Mouse (Mus musculus) hindbrain, embryonic 15.5 days (tissue): ENCODE measurements at regions not wholly inside any gene's neighbourhood (a gene's known extent, or its start where the extent isn't known, plus 50 kb on each side); places are given as distances from the start of the nearest gene placed in this dataset.
"Not testable (repeated sequence)": the region's sequence is repeated elsewhere in the genome, so short reads cannot be mapped to it uniquely, and the experiment has no call there.

Experiments used
- ATAC-seq: fragments of 200-750 bp; cut with Nextera tagmentation; 2 replicates; pipeline ENCODE4 v1.8.0; 2017; ENCODE audit warnings: low read depth, moderate number of reproducible peaks, moderate TSS enrichment; ENCODE audit not compliant: low FRiP score
- H3K27ac ChIP-seq: fragments of 300-500 bp; sonication (generic); replicated peaks from 2 replicates; pipeline ENCODE4 v1.5.1; 2015; ENCODE audit warnings: mild to moderate bottlenecking, inconsistent platforms
- H3K27me3 ChIP-seq: fragments of 300-500 bp; sonication (generic); 2 replicates; pipeline ENCODE4 v1.6.1; 2015; ENCODE audit warnings: control low read depth, inconsistent platforms
- H3K36me3 ChIP-seq: fragments of 300-500 bp; sonication (generic); 2 replicates; pipeline ENCODE4 v1.6.1; 2015; ENCODE audit warnings: control low read depth, inconsistent platforms
- H3K4me1 ChIP-seq: fragments of 300-500 bp; sonication (generic); replicated peaks from 2 replicates; pipeline ENCODE4 v1.6.1; 2015; ENCODE audit warnings: control low read depth, inconsistent platforms
- H3K4me2 ChIP-seq: fragments of 300-500 bp; sonication (generic); 2 replicates; pipeline ENCODE4 v1.6.1; 2015; ENCODE audit warnings: moderate library complexity, mild to moderate bottlenecking, inconsistent platforms
- H3K4me3 ChIP-seq: fragments of 300-500 bp; sonication (generic); 2 replicates; pipeline ENCODE4 v1.5.1; 2015; ENCODE audit warnings: mild to moderate bottlenecking, inconsistent platforms
- H3K9ac ChIP-seq: fragments of 300-500 bp; sonication (generic); 2 replicates; pipeline ENCODE4 v1.6.1; 2015; ENCODE audit warnings: inconsistent platforms
- H3K9me3 ChIP-seq: fragments of 300-500 bp; sonication (generic); 2 replicates; pipeline ENCODE4 v1.6.1; 2016; ENCODE audit warnings: control low read depth, inconsistent platforms
- WGBS: fragments of 180-500 bp; shearing (Covaris S2); methylation state at CpG from one replicate; pipeline ENCODE4 v1.1.7; 2015; 5-methylcytosine and 5-hydroxymethylcytosine counted together

DNA sequence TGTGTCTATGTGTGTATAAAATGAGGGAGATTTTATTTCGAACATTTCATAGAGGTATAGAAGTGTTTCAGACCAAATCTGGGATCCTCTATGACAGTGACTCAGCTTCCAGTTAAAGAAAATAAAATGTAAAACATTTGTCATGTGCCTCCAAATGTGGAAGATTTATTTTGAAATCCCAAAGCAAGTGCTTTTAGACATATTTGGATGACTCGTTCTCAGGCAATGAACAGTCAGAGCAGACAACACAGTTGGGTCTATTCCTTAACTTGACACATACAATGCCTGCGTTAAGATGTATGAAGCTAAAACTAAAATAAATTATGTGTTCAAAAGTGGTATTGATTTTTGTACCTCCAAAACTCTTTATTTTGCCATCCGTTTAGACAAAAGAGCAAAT, 830.4 kb upstream of the Grm7 start:
- H3K36me3 ChIP-seq, result no peaks in the 10 kb centered on the region
- H3K9me3 ChIP-seq, result no peaks in the 10 kb centered on the region
- H3K4me1 ChIP-seq, result no peaks in the 10 kb centered on the region
- no peak overlapping the region for H3K9ac ChIP-seq
- H3K27me3 ChIP-seq, result no peaks in the 10 kb centered on the region
- no peak overlapping the region for H3K4me3 ChIP-seq
- H3K27ac ChIP-seq, result no peak overlapping the region
- ATAC-seq, result no peak
- 90% methylated on average over 4 of the region's 4 CpGs for WGBS
- H3K4me2 ChIP-seq, result no peak overlapping the region

GRCm38 (mm10) chr6:109848313-109848712, 797.1 kb upstream of the Grm7 start:
- Histone ChIP-seq H3K4me2 (no peak overlapping the region), H3K4me3 (no peak overlapping the region), H3K27ac (no peak overlapping the region), H3K4me1 (no peaks in the 10 kb centered on the region), H3K27me3 (no peaks in the 10 kb centered on the region), H3K9me3 (no peaks in the 10 kb centered on the region), H3K9ac (no peak overlapping the region), H3K36me3 (no peaks in the 10 kb centered on the region)
- WGBS, result 85% methylated on average over 3 of the region's 3 CpGs
- ATAC-seq, result no peak

DNA sequence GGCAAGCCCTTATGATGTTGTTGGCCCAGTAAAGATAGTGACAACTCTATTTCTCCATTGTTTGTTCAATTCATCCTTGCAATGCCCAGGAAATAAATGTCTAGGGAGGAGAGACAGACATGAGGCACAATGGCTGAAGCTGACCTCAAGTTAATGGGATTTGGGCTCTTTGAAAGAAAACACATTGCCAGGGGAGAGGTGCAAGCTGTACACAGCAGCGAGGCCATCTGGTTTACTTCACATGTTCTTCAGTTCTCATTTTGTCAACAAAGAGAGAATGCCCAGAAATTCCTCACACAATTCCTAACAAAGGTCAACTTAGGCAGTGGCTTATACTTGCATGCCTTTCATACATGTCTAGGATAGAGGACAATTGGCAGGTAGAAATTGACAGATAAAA, 789.6 kb upstream of the Grm7 start:
- no peaks in the 10 kb centered on the region for H3K27me3 ChIP-seq
- no peaks in the 10 kb centered on the region for H3K4me1 ChIP-seq
- H3K36me3 ChIP-seq, result no peaks in the 10 kb centered on the region
- no peak overlapping the region for H3K4me2 ChIP-seq
- H3K9ac ChIP-seq, result no peak overlapping the region
- H3K27ac ChIP-seq, result no peak overlapping the region
- ATAC-seq, result no peak
- H3K4me3 ChIP-seq, result no peak overlapping the region
- H3K9me3 ChIP-seq, result no peaks in the 10 kb centered on the region
- 75% methylated on average over 1 of the region's 1 CpGs for WGBS

DNA sequence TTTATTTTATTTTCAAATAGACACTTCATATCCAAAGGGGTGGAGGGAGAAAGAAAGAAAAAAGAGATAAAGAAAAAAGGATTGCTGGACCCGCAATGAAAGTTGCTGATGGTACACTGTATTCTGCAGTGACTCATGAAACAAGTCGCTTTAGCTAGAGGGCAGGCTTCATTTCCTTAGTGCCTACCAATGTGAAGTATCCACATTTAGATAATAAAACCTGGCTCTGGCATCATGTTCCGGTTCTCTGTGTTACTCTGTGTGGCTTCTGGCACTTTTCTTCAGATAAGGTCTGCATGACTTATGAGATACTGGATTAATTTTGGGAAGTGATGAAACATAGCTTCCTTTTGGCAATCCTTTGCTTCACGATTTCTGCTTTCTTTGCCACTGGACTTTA, 782.0 kb upstream of the Grm7 start:
- WGBS, result 84% methylated on average over 4 of the region's 4 CpGs
- ATAC-seq, result no peak
- Histone ChIP-seq H3K4me1 (no peaks in the 10 kb centered on the region), H3K27me3 (no peaks in the 10 kb centered on the region), H3K9ac (no peak overlapping the region), H3K4me2 (no peak overlapping the region), H3K4me3 (no peak overlapping the region), H3K9me3 (no peaks in the 10 kb centered on the region), H3K27ac (no peak overlapping the region), H3K36me3 (no peaks in the 10 kb centered on the region)

- Histone ChIP-seq H3K27ac (no peak overlapping the region), H3K27me3 (no peaks in the 10 kb centered on the region), H3K9ac (no peak overlapping the region), H3K4me1 (0 out of 2 replicates have a peak, but pooled peaks cover 5% of the 10 kb centered on the region), H3K9me3 (no peaks in the 10 kb centered on the region), H3K4me2 (no peak overlapping the region), H3K4me3 (no peak overlapping the region), H3K36me3 (no peaks in the 10 kb centered on the region)
- WGBS, result 36% methylated on average over 2 of the region's 2 CpGs
- ATAC-seq, result peak; percentile 59; the same call in 1 of the 2 replicates
Measured at GRCm38 (mm10) chr6:109874187-109874586, 771.2 kb upstream of the Grm7 start.

DNA sequence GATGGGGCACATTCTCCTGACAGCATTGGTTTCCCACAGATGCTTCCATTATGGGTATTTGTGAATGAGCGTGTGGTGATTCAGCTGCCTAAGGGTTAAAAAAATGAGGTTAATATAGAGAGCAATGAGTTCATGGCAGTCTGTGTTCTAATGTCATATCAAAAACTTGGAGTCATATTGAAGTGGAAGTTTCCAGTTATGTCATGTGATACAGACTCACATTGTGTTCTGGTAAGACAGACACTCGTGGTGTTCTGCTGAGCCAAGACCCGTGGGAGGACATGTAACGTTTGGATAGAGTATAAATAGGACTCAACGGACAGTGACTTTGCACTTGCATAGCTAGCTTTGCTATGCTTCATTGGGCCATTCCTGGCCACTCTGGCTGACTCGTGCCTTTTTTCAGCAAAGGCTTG, 770.7 kb upstream of the Grm7 start:
- no peaks in the 10 kb centered on the region for H3K9me3 ChIP-seq
- H3K9ac ChIP-seq, result no peak overlapping the region
- H3K27ac ChIP-seq, result no peak overlapping the region
- H3K4me1 ChIP-seq, result 0 out of 2 replicates have a peak, but pooled peaks cover 5% of the 10 kb centered on the region
- no peaks in the 10 kb centered on the region for H3K36me3 ChIP-seq
- H3K4me2 ChIP-seq, result no peak overlapping the region
- no peak for ATAC-seq
- no peak overlapping the region for H3K4me3 ChIP-seq
- H3K27me3 ChIP-seq, result no peaks in the 10 kb centered on the region
- WGBS, result 30% methylated on average over 6 of the region's 6 CpGs

- not testable (repeated sequence) for ATAC-seq, H3K36me3 ChIP-seq, H3K4me3 ChIP-seq, H3K4me2 ChIP-seq, H3K27ac ChIP-seq, H3K27me3 ChIP-seq, H3K9ac ChIP-seq, H3K9me3 ChIP-seq, H3K4me1 ChIP-seq
- WGBS, result 95% methylated on average over 3 of the region's 3 CpGs
Measured at GRCm38 (mm10) chr6:109875548-109875947, 769.8 kb upstream of the Grm7 start.

DNA sequence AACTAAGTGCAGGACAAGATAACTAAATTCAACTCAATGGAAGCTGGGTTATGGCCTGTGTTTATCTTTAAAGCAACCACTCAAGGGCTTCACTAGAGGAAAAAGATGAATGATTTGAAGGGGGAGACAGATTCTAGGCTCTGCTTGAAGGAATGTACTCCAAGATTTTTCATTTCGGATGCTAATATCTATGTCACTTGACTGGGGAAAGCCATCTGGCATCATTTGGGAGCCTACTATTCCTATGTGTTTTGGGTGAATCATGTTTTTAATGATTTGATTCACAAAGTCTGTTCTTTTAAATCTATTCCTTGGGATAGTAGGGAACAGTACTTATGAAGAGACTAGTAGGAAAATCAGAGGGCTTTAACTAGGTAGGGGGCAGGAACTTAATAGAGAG, 766.2 kb upstream of the Grm7 start:
- no peak overlapping the region for H3K27ac ChIP-seq
- no peak overlapping the region for H3K4me2 ChIP-seq
- no peaks in the 10 kb centered on the region for H3K36me3 ChIP-seq
- 89% methylated on average over 1 of the region's 1 CpGs for WGBS
- no peak for ATAC-seq
- H3K4me3 ChIP-seq, result no peak overlapping the region
- H3K4me1 ChIP-seq, result 0 out of 2 replicates have a peak, but pooled peaks cover 4% of the 10 kb centered on the region
- no peaks in the 10 kb centered on the region for H3K9me3 ChIP-seq
- H3K9ac ChIP-seq, result no peak overlapping the region
- H3K27me3 ChIP-seq, result no peaks in the 10 kb centered on the region

GRCm38 (mm10) chr6:109923780-109924179, 721.6 kb upstream of the Grm7 start:
- Histone ChIP-seq H3K4me1 (no peaks in the 10 kb centered on the region), H3K27ac (no peak overlapping the region), H3K4me2 (no peak overlapping the region), H3K9ac (no peak overlapping the region), H3K36me3 (no peaks in the 10 kb centered on the region), H3K9me3 (no peaks in the 10 kb centered on the region), H3K4me3 (no peak overlapping the region), H3K27me3 (no peaks in the 10 kb centered on the region)
- no peak for ATAC-seq

GRCm38 (mm10) chr6:109948491-109948890, 696.9 kb upstream of the Grm7 start:
- Histone ChIP-seq H3K36me3 (no peaks in the 10 kb centered on the region), H3K27ac (no peak overlapping the region), H3K9ac (no peak overlapping the region), H3K27me3 (no peaks in the 10 kb centered on the region), H3K4me3 (no peak overlapping the region), H3K4me1 (peaks cover 8% of the 10 kb centered on the region; the same call in 1 of the 2 replicates), H3K9me3 (no peaks in the 10 kb centered on the region), H3K4me2 (no peak overlapping the region)
- no peak for ATAC-seq

DNA sequence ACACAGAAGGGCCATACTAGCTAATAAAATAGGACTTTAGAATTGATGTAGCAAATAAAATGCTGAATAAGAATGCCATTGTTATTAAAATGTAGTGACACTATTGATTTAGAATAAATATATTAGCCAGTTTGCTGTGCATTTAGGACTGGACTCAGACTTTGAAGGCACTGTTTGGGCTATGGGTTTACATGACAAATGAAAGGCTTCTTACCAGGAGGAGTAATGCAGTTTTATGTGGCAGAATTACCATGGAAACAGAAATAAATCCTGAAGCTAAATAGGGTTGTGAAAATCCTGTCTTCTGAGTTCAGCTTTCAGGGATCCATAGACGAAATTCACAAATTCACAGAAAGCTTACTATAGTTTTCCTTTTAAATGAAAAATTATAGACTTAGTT, 696.5 kb upstream of the Grm7 start:
- no peak overlapping the region for H3K4me3 ChIP-seq
- no peaks in the 10 kb centered on the region for H3K9me3 ChIP-seq
- no peak for ATAC-seq
- H3K4me2 ChIP-seq, result no peak overlapping the region
- WGBS, result 43% methylated on average over 1 of the region's 1 CpGs
- no peak overlapping the region for H3K9ac ChIP-seq
- H3K36me3 ChIP-seq, result no peaks in the 10 kb centered on the region
- H3K27ac ChIP-seq, result no peak overlapping the region
- no peaks in the 10 kb centered on the region for H3K27me3 ChIP-seq
- peaks cover 8% of the 10 kb centered on the region; the same call in 1 of the 2 replicates for H3K4me1 ChIP-seq

DNA sequence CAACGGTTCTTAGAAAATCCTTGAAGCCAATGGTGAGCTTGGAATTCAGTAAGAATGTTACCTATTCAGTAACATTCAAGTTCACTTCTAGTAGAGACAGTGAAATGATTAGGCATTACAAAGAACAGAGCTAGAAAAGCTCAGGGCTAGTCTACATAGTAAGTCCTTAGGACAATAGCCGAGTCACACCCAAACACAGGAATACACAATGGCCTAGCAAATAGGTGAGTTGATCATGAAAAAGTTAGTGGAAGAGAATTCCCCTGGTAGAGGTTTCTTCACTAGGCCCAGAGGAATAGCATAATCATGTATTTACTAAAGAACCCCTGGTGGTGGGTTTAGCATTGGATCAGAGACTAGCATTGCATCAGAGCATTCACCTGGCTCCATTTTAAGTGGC, 687.5 kb upstream of the Grm7 start:
- not testable (repeated sequence) for H3K4me1 ChIP-seq, H3K9me3 ChIP-seq, H3K4me2 ChIP-seq, H3K4me3 ChIP-seq, H3K9ac ChIP-seq, H3K27me3 ChIP-seq, ATAC-seq, H3K27ac ChIP-seq, H3K36me3 ChIP-seq
- 87% methylated on average over 2 of the region's 2 CpGs for WGBS
